18 mouse cellular contexts compared by ENCODE assay signal in the genomic region with DNA sequence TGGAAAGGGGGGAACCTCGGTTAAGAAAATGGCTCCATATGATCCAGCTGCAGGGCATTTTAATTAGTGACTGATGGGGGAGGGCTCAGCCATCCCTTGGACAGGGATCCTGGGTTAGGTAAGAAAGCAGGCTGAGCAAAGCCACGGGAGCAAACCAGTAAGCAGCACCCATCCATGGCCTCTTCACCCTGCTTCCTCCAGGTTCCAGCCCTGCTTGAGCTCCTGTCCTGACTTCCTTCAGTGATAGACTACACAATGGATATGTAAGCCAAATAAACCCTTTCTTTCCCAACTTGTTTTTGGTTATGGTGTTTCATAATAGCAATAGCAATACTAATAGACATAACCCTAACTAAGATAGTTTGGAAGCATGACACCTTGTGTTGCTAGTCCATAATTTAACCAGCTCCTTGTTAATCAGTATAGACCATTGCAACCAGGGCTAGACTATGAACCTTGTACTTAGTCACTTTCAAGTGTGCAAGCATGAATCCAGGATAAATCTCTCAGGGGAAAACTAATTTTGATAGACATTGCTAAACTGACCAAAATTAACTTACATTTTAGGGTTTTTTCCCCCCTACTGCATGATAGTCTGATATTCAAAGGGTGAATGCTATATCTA. TPM values are rescaled to one million over a fixed set of nuclear protein-coding genes. Genes with fewer than 3 reads are reported as not detected.
"Had no signal": no experiment of that assay in that cellular context is flagged by ENCODE, and none has a peak within 500 bp of the region (broad histone marks: within the 10 kb centered on the region; RNA-seq: fewer than 3 reads in every experiment).

No protein-coding gene starts in this region.

- ATAC-seq: midbrain, embryonic 16.5 days had no signal

- H3K27me3 ChIP-seq: midbrain, embryonic 12.5 days; neural tube, embryonic 13.5 days; neural tube, embryonic 15.5 days had no signal

- H3K9me3 ChIP-seq: midbrain, embryonic 10.5 days; midbrain, embryonic 12.5 days; neural tube, embryonic 13.5 days; neural tube, embryonic 15.5 days had no signal

- H3K36me3 ChIP-seq: midbrain, embryonic 10.5 days; midbrain, embryonic 12.5 days; neural tube, embryonic 13.5 days; neural tube, embryonic 15.5 days had no signal

- DNase-seq: lung, embryonic 14.5 days; lung, postnatal 10 days; lung, postnatal 4 days; midbrain, embryonic 14.5 days; retina, postnatal 1 day; right cerebral cortex, adult 18-20 months; right cerebral cortex, postnatal 25 days; right cerebral cortex, postnatal 4 days; spleen, adult 18-20 months; thymus, adult 18-20 months; thymus, postnatal 14 days; thymus, postnatal 36 days had no signal

- H3K4me2 ChIP-seq: lung, embryonic 14.5 days; midbrain, embryonic 12.5 days; neural tube, embryonic 13.5 days; neural tube, embryonic 15.5 days had no signal

- H3K4me3 ChIP-seq: midbrain, embryonic 10.5 days; midbrain, embryonic 12.5 days; myocyte; neural tube, embryonic 13.5 days; neural tube, embryonic 15.5 days had no signal

- H3K4me1 ChIP-seq: midbrain, embryonic 10.5 days; midbrain, embryonic 12.5 days had no signal

- H3K9ac ChIP-seq: lung, embryonic 14.5 days; midbrain, embryonic 12.5 days; neural tube, embryonic 13.5 days; neural tube, embryonic 15.5 days had no signal

- H3K27ac ChIP-seq: midbrain, embryonic 10.5 days; midbrain, embryonic 12.5 days; neural tube, embryonic 13.5 days; neural tube, embryonic 15.5 days had no signal

RNA-seq across cellular contexts. Expression of gene Paqr9, which starts 20.2 kb away (rescaled TPM):
- polyA plus RNA-seq: lung, embryonic 14.5 days had no signal
